Mouse (Mus musculus) erythroblast, embryonic 14.5 days (primary cell): ENCODE measurements around the gene Gm4131. TPM values are rescaled to one million over a fixed set of nuclear protein-coding genes. Genes with fewer than 3 reads are reported as not detected.

ENCODE experiments used
- H3K27me3 ChIP-seq: 2 replicates; pipeline ENCODE4 v1.6.1; 2012; ENCODE audit warnings: inconsistent platforms; ENCODE audit not compliant: control insufficient read depth
- H3K36me3 ChIP-seq: 2 replicates; pipeline ENCODE4 v1.6.1; 2012; ENCODE audit warnings: mild to moderate bottlenecking, inconsistent platforms; ENCODE audit not compliant: control insufficient read depth
- H3K4me1 ChIP-seq: 2 replicates; pipeline ENCODE4 v1.6.1; 2012; ENCODE audit warnings: inconsistent platforms; ENCODE audit not compliant: control insufficient read depth
- H3K4me3 ChIP-seq: replicated peaks from 2 replicates; pipeline ENCODE3; 2012; ENCODE audit warnings: moderate library complexity, mild to moderate bottlenecking, inconsistent platforms
- H3K9me3 ChIP-seq: 2 replicates; pipeline ENCODE4 v1.6.1; 2012; ENCODE audit warnings: low read length, inconsistent platforms, mixed read lengths; ENCODE audit not compliant: control insufficient read depth
- GATA1 ChIP-seq: IDR thresholded peaks from 2 replicates; pipeline ENCODE4 v1.6.1; 2012; ENCODE audit warnings: low read length, inconsistent platforms, mixed read lengths
- TAL1 ChIP-seq: IDR thresholded peaks from 3 replicates; pipeline ENCODE4 v1.6.1; 2012; ENCODE audit warnings: low read length, inconsistent platforms, mixed read lengths
- polyA plus RNA-seq: library from polyadenylated mRNA; stranded (reverse); fragments of >175 nt; gene quantifications from 2 replicates; pipeline ENCODE4 v1.2.3, GENCODE M21; 2012

Gm4131 gene
- polyA plus RNA-seq, 1 experiment: not detected

GRCm38 (mm10) chr14:62530951-62531350 lies 35.8 kb downstream of the Gm4131 start:
- H3K4me3 ChIP-seq: no peak overlapping the region
- no peaks in the 10 kb centered on the region for H3K4me1 ChIP-seq
- TF ChIP-seq TAL1: no peak
- TF ChIP-seq GATA1: no peak
- H3K9me3 ChIP-seq: no peaks in the 10 kb centered on the region
- no peaks in the 10 kb centered on the region for H3K27me3 ChIP-seq
- H3K36me3 ChIP-seq: no peaks in the 10 kb centered on the region

- H3K36me3 ChIP-seq: no peaks in the 10 kb centered on the region
- no peaks in the 10 kb centered on the region for H3K27me3 ChIP-seq
- H3K4me3 ChIP-seq: no peak overlapping the region
- TF ChIP-seq GATA1 (no peak), TAL1 (no peak)
- no peaks in the 10 kb centered on the region for H3K9me3 ChIP-seq
- H3K4me1 ChIP-seq: no peaks in the 10 kb centered on the region
These were observed 53.9 kb downstream of the Gm4131 start for GRCm38 (mm10) chr14:62512845-62513244.

- Histone ChIP-seq H3K9me3 (no peaks in the 10 kb centered on the region), H3K4me1 (no peaks in the 10 kb centered on the region), H3K4me3 (no peak overlapping the region), H3K36me3 (no peaks in the 10 kb centered on the region), H3K27me3 (no peaks in the 10 kb centered on the region)
- TF ChIP-seq TAL1 (no peak), GATA1 (no peak)
These were observed 57.4 kb downstream of the Gm4131 start for GRCm38 (mm10) chr14:62509350-62509749.

- Histone ChIP-seq H3K9me3 (no peaks in the 10 kb centered on the region), H3K27me3 (no peaks in the 10 kb centered on the region), H3K4me1 (no peaks in the 10 kb centered on the region), H3K4me3 (no peak overlapping the region), H3K36me3 (no peaks in the 10 kb centered on the region)
- TF ChIP-seq GATA1 (no peak), TAL1 (no peak)
These were observed 60.5 kb downstream of the Gm4131 start for GRCm38 (mm10) chr14:62506261-62506660.

GRCm38 (mm10) chr14:62497391-62497790 lies 69.3 kb downstream of the Gm4131 start:
- TF ChIP-seq GATA1: no peak
- no peak for TF ChIP-seq TAL1
- H3K4me1 ChIP-seq: no peaks in the 10 kb centered on the region
- H3K9me3 ChIP-seq: no peaks in the 10 kb centered on the region
- no peaks in the 10 kb centered on the region for H3K36me3 ChIP-seq
- H3K27me3 ChIP-seq: no peaks in the 10 kb centered on the region
- no peak overlapping the region for H3K4me3 ChIP-seq

- no peaks in the 10 kb centered on the region for H3K27me3 ChIP-seq
- no peak overlapping the region for H3K4me3 ChIP-seq
- TF ChIP-seq GATA1 (no peak), TAL1 (no peak)
- no peaks in the 10 kb centered on the region for H3K36me3 ChIP-seq
- no peaks in the 10 kb centered on the region for H3K9me3 ChIP-seq
- no peaks in the 10 kb centered on the region for H3K4me1 ChIP-seq
These were observed 70.2 kb downstream of the Gm4131 start for GRCm38 (mm10) chr14:62496501-62496900.

- Histone ChIP-seq H3K36me3 (no peaks in the 10 kb centered on the region), H3K4me3 (no peak overlapping the region), H3K27me3 (no peaks in the 10 kb centered on the region), H3K9me3 (no peaks in the 10 kb centered on the region), H3K4me1 (no peaks in the 10 kb centered on the region)
- no peak for TF ChIP-seq TAL1
- TF ChIP-seq GATA1: no peak
These were observed 73.3 kb downstream of the Gm4131 start for GRCm38 (mm10) chr14:62493456-62493855.

GRCm38 (mm10) chr14:62492196-62492850 lies 74.4 kb downstream of the Gm4131 start:
- H3K4me1 ChIP-seq: no peaks in the 10 kb centered on the region
- H3K4me3 ChIP-seq: no peak overlapping the region
- no peaks in the 10 kb centered on the region for H3K27me3 ChIP-seq
- TF ChIP-seq TAL1: no peak
- TF ChIP-seq GATA1: no peak
- no peaks in the 10 kb centered on the region for H3K9me3 ChIP-seq
- H3K36me3 ChIP-seq: no peaks in the 10 kb centered on the region

- no peaks in the 10 kb centered on the region for H3K4me1 ChIP-seq
- no peak overlapping the region for H3K4me3 ChIP-seq
- TF ChIP-seq GATA1: no peak
- no peak for TF ChIP-seq TAL1
- H3K9me3 ChIP-seq: no peaks in the 10 kb centered on the region
- no peaks in the 10 kb centered on the region for H3K36me3 ChIP-seq
- H3K27me3 ChIP-seq: no peaks in the 10 kb centered on the region
These were observed 78.5 kb downstream of the Gm4131 start for GRCm38 (mm10) chr14:62488270-62488669.

- H3K9me3 ChIP-seq: no peaks in the 10 kb centered on the region
- H3K4me1 ChIP-seq: no peaks in the 10 kb centered on the region
- H3K27me3 ChIP-seq: no peaks in the 10 kb centered on the region
- TF ChIP-seq GATA1 (no peak), TAL1 (no peak)
- H3K36me3 ChIP-seq: no peaks in the 10 kb centered on the region
- H3K4me3 ChIP-seq: no peak overlapping the region
These were observed 85.3 kb downstream of the Gm4131 start for GRCm38 (mm10) chr14:62481381-62481780.
